Mouse (Mus musculus) kidney, postnatal 14 days (tissue): ENCODE measurements around the gene Polr3gl.
"Not testable (repeated sequence)": the region's sequence is repeated elsewhere in the genome, so short reads cannot be mapped to it uniquely, and the experiment has no call there.

Source experiments
- DNase-seq: peaks from one replicate; pipeline ENCODE4 v3.0.0; 2022; ENCODE audit warnings: mixed read lengths

The Polr3gl gene

GRCm38 (mm10) chr3:96593790-96594560 is at the start of gene Polr3gl:
Polr3gl (minus strand) TSS chr3:96594181.
- peak; percentile 95 for DNase-seq

- peak; percentile 69 for DNase-seq
These were observed 45.2 kb upstream of the Polr3gl start for GRCm38 (mm10) chr3:96639219-96639618.

- peak; percentile 7 for DNase-seq
These were observed 42.5 kb upstream of the Polr3gl start for GRCm38 (mm10) chr3:96636448-96636847.

GRCm38 (mm10) chr3:96635906-96636305 is 41.9 kb upstream of the Polr3gl start:
- DNase-seq = no peak

GRCm38 (mm10) chr3:96634928-96635879 is 41.2 kb upstream of the Polr3gl start, which contains the start of the genes Pex11b and Gm42957:
Pex11b (plus strand) TSS chr3:96635376.
Gm42957 (plus strand) TSS chr3:96635474.
- peak; percentile 94 for DNase-seq

- no peak for DNase-seq
These were observed 40.0 kb upstream of the Polr3gl start for GRCm38 (mm10) chr3:96634015-96634414.

- DNase-seq = no peak
These were observed 38.1 kb upstream of the Polr3gl start for GRCm38 (mm10) chr3:96632058-96632457.

- peak; percentile 98 for DNase-seq
These were observed 36.0 kb upstream of the Polr3gl start, which contains the start of gene Rbm8a for GRCm38 (mm10) chr3:96629729-96630600. Rbm8a (plus strand) TSS chr3:96629933.

- no peak for DNase-seq
These were observed 29.2 kb upstream of the Polr3gl start for GRCm38 (mm10) chr3:96623201-96623600.

- DNase-seq = no peak
These were observed 24.0 kb upstream of the Polr3gl start for GRCm38 (mm10) chr3:96617941-96618340.

GRCm38 (mm10) chr3:96606618-96607017 is 12.6 kb upstream of the Polr3gl start:
- no peak for DNase-seq

- not testable (repeated sequence) for DNase-seq
These were observed 12.0 kb upstream of the Polr3gl start for GRCm38 (mm10) chr3:96606007-96606406.

GRCm38 (mm10) chr3:96603311-96603710 is 9.3 kb upstream of the Polr3gl start:
- DNase-seq = no peak

GRCm38 (mm10) chr3:96602704-96603084 is 8.7 kb upstream of the Polr3gl start:
- no peak for DNase-seq

GRCm38 (mm10) chr3:96601941-96602703 is 8.1 kb upstream of the Polr3gl start:
- peak; percentile 50 for DNase-seq

- DNase-seq = peak; percentile 87
These were observed 7.3 kb upstream of the Polr3gl start for GRCm38 (mm10) chr3:96601251-96601787.

- peak; percentile 95 for DNase-seq
These were observed 6.8 kb upstream of the Polr3gl start, which contains the start of gene Lix1l for GRCm38 (mm10) chr3:96600639-96601250. Lix1l (plus strand) TSS chr3:96601149.

GRCm38 (mm10) chr3:96599411-96599810 is 5.4 kb upstream of the Polr3gl start:
- no peak for DNase-seq

- no peak for DNase-seq
These were observed 5.0 kb upstream of the Polr3gl start for GRCm38 (mm10) chr3:96599069-96599393.

- peak; percentile 81 for DNase-seq
These were observed 4.4 kb upstream of the Polr3gl start for GRCm38 (mm10) chr3:96598156-96599068.
